Mouse (Mus musculus) kidney, adult 2 months (tissue): ENCODE measurements around the gene Lrtm2.

Experiments
- CTCF ChIP-seq: fragments of 200-500 bp; conservative IDR thresholded peaks from 2 replicates; pipeline ENCODE4 v1.5.1; 2011; ENCODE audit warnings: low read depth, mild to moderate bottlenecking, control low read depth, low read length, moderate library complexity, mixed read lengths; ENCODE audit not compliant: insufficient read depth, insufficient read length
- POLR2A ChIP-seq: fragments of 200-500 bp; IDR thresholded peaks from one replicate; pipeline ENCODE4 v1.6.1; 2011; ENCODE audit warnings: low read depth, low read length, control low read depth

DNA sequence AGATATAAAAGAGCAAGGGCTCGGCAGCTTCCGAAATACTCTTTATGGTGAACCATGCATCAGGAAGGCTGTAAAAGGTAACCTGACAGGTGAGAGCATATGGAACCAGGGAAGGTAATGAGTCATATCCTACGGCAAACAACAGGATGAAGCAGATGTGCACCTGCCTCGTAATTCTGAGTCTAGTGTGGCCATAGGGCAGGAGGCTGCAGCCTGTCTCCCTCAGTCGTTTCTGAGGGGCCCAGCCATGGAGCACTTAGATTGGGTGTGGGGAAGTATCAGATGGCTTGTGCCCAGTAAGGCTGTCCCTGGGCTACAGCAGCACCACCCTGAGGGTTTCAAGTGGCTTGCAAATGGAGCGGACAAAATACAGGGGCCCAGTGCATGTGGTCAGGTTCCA, 21.9 kb upstream of the Lrtm2 start:
- TF ChIP-seq CTCF (no peak), POLR2A (no peak)
